Mouse (Mus musculus): Measurements from ENCODE around the gene Aspg.

GRCm38 (mm10) chr12:112158246-112158645, 51.8 kb downstream of the Aspg start:
- TF ChIP-seq CHD2 (IDR thresholded peaks at IDR 0.05; ENCODE audit: low read depth, low read length) = no peak
- no peak for TF ChIP-seq MAFK (IDR thresholded peaks at IDR 0.05; ENCODE audit: insufficient read depth, low read depth, low read length)
